Mouse (Mus musculus): ENCODE measurements around the gene Xxylt1.
"Not testable (repeated sequence)": the region's sequence is repeated elsewhere in the genome, so short reads cannot be mapped to it uniquely, and the experiment has no call there.

Gene Xxylt1

DNA sequence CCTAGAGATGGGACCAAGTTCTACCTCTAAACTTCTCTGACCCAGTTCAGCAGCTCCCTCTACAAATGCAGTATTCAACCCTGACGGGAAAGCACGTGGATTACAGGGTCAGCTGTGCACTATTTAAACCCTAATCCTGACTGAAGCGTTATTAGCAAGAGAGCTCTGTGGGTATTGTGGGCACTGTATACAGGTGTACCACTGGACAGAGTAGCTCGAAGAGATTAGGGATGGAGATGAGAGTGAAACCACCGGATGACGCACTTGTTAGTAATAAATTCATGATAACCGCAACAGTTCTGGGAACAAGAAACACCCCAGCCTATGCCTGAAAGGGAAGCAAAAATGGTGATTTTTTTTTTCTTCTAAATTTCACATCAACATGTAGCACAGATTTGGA, 57.0 kb downstream of the Xxylt1 start:
- no peak for DNase-seq (ENCODE audit: low read depth)

DNA sequence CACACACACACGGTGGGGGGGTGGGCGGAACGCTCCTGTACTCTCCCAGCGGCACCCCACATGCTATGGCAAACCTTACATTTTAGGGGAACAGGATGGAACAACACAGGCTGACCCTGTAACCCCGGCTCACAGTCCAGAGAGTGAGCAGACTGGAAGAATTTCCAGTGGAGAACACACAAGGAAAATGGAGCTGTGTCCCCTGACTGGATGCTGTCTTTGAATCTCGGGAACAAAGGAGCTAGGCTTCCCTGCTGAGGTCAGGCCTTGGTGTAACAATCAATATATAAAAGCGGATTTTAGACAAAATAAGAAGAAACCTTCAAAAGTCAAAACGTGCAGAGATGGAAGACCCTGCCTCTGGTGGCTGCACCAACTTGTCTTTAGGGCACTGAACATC, 57.4 kb downstream of the Xxylt1 start:
- no peak for DNase-seq (ENCODE audit: low read depth)

DNA sequence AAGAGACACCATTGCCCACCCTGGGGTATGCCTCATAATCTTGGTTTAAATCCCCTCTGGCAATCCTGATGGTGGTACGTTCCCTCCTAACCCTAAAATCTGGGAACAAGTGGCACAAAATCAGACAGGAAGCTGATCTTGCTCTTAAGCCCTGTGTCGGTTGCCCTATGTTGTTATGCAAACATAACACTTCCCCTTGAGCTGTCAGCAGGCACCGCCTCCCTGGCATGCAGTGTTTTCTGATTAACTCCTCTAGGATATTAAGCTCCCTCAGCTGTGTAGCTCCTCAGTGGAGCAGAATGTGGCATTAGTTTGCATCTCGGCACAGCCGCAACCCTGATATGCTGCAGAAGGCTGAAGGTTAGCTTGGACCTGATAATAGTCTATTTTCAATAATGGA, 58.9 kb downstream of the Xxylt1 start:
- no peak for DNase-seq (ENCODE audit: low read depth)

GRCm38 (mm10) chr16:31019514-31019913, 61.7 kb downstream of the Xxylt1 start:
- no peak for DNase-seq (ENCODE audit: low read depth)

DNA sequence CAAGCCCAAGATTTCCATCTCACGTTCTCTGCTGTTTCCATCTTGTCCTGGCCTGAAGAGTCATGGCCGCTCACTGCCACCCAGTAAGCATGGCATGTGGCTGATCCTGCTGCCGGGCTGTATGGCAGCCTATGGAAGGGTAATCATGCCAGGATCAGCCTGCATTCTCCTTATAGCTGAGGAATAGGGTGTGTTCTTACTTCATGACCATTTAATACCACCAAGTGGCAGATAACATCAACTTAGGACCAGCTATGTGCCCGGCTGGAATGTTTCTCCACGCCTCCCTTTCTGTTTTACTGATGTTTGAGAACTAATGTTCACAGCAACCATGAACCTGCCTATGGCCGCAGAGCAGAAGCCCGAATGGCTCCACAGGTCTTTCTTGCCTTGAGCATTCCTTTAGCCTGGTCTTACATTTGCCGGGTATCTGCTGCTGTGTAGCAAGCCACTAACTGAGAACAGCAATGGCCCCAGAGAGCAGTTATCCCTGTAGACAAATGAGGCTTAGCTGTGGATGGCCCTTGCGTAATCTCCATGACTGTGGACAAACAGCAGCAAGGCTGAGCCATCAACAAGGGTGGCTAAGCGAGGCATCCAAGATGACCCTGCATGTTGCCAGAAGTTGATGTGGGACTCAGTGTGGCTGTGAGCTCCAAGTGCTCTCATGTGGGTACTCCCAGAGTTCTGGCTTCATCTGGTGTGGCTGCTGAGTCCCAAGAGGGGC, 63.4 kb downstream of the Xxylt1 start:
- DNase-seq (ENCODE audit: low read depth) = no peak

GRCm38 (mm10) chr16:31016669-31017068, 64.6 kb downstream of the Xxylt1 start:
- no peak for DNase-seq (ENCODE audit: low read depth)

GRCm38 (mm10) chr16:31016169-31016568, 65.1 kb downstream of the Xxylt1 start:
- peak; percentile 43 for DNase-seq (ENCODE audit: low read depth)

- DNase-seq (ENCODE audit: low read depth) = no peak
Observed at GRCm38 (mm10) chr16:31015271-31015670, 66.0 kb downstream of the Xxylt1 start.

DNA sequence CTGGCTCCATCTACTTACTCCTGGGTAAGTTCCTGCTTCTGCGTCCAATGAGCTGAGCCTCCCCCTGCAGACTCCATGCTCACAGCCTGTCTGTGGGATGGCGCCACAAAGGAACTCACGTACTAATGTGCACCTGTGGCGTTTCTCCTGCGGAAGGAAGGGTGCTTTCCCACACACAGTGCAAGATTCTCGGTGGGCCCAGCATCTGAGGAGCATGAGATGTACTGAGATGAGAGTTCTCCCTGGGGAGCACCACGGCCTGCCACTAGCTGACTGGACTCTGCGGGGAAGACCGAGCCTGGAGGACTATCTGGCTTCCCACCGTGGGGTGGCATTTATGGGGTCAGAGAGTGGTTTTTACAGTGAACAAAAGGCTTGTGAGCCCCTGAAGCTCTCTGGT, 69.0 kb downstream of the Xxylt1 start:
- DNase-seq (ENCODE audit: low read depth) = no peak

DNA sequence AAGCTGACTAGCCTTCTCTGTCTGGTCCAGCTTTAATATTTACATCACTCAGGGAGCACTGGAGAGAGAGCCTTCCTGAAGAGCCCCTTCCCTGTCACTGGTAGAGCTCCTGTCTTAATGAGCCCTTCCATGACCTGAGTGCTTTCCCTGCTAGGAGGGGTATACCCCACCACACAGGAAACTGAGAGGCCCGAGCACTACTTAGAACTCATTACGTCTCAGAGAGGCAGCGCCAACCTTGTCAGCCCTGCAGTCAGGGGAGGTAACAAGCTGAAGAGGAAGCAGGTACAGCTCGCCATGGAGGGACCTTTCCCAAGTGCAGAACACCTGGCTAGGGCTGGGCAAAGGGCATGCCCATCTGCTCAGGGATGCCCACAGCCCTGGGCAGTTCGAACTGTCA, 70.8 kb downstream of the Xxylt1 start:
- DNase-seq (ENCODE audit: low read depth) = no peak

DNA sequence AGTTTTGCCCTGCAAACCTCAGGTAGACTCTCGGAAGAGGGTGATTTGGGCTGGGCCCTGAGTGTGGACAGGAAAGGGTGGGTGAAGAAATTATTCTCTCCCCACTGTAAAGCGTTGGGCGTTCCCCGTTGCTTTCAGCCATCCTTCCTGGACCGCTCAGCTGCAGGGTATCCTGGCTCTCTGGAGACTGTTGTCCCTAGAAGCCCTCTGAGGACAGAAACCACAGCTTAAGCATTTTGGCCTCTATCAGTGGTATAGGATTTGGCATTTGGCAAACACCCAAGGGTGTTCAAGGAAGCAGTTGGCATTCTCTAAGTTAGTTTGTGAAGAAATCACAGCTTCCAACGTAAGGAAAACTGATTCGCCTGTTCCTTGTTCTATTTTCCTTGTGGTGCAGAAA, 72.9 kb downstream of the Xxylt1 start:
- DNase-seq (ENCODE audit: low read depth) = no peak

DNA sequence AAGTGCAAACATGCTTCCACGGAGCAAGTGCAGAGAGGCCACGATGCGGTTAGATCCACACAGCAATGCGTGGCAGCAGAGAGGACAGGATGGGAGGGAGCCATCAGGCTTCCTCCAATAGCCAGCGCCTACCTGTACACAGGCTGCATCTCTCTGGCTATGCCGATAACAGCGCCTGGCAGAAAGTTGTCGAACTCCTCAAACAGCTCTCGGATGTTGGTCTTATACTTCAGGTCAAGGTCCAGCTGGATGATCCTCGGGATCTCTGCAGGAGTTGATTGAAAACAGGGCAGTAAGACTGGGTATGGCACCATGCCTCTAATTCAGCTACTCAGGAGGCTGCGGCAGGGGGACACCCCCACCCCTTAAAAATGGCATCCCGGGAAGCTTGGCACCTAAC, 73.7 kb downstream of the Xxylt1 start:
- no peak for DNase-seq (ENCODE audit: low read depth)

DNA sequence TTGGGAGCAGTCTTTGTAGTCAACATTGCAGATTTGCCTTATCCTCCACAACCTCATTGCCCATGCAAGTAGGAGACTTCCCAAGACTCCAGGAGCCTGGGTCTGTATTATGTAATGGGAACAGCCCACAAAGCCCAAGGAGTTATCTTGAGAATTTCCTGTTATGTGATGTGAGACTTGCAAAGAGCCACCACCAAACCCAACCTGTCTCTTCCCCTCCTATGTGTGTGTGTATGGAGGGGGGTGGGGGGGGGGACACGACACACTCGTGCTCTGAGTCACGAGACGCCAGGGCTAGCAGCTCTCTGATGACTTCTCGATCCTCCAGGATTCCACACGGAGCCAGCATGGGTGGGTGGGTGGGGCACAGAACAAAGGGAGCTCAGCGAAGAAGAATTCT, 75.5 kb downstream of the Xxylt1 start:
- DNase-seq (ENCODE audit: low read depth) = no peak

- no peak for DNase-seq (ENCODE audit: low read depth)
Observed at GRCm38 (mm10) chr16:31004321-31004682, 76.9 kb downstream of the Xxylt1 start.

- not testable (repeated sequence) for DNase-seq (ENCODE audit: low read depth)
Observed at GRCm38 (mm10) chr16:31003592-31004320, 77.5 kb downstream of the Xxylt1 start.

- no peak for DNase-seq (ENCODE audit: low read depth)
Observed at GRCm38 (mm10) chr16:31002926-31003325, 78.3 kb downstream of the Xxylt1 start.

GRCm38 (mm10) chr16:31002117-31002516, 79.1 kb downstream of the Xxylt1 start:
- no peak for DNase-seq (ENCODE audit: low read depth)

DNA sequence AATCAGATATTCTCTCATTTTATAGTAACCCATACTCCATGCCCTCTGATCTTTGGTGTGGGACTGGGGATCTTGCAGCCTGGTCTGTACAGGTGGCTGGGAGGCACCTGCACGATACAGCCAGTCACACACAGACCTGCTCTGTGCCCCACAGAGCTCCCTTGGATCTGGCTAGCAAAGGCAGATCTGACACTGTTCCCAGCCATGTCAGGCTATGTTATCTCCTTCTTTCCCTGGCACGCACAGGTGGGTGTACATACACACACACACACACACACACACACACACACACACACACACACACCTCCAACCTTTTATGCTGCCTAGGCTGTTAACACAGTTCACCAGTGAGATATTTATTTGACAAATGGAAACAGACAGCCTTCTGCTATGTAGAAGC, 82.5 kb downstream of the Xxylt1 start:
- no peak for DNase-seq (ENCODE audit: low read depth)

DNA sequence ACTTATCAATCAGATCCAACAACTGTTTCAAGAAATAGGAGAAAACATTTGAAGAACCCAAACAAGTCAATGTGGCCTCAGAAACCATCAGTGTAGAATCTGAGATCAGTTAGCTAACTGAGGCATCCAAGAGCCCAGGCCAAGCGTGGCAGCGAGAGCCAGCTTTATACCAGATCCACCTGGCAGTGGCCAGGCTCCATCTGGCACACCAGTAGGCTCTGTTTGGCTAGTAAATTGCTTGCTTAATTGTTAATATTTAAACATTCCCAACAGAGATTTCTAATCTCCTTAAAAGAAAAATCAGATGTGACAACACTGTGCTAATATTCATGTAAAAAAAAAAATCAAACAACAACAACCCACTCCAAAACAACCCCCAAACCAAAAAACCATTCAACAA, 83.2 kb downstream of the Xxylt1 start:
- DNase-seq (ENCODE audit: low read depth) = no peak

DNA sequence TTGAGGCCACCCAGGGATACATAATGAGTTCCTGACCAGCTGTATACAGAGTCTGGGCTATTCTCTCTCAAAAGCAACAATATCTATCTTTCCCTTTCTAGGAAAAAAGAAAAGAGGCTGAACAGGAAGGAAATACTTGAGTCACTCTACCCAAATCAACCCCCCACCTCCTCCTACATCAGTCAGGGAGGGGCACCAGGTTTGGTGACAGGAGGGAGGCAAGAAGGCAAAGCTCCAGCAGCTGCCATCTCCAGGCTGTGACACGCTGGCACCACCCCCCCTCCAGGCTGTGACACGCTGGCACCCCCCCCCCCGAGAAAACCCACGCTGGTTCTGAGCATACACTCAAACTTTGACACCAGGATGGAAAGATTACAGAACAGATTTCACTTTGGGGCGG, 85.8 kb downstream of the Xxylt1 start:
- DNase-seq (ENCODE audit: low read depth) = no peak

- DNase-seq (ENCODE audit: low read depth) = no peak
Observed at GRCm38 (mm10) chr16:30994881-30995280, 86.4 kb downstream of the Xxylt1 start.

- DNase-seq (ENCODE audit: low read depth) = no peak
Observed at GRCm38 (mm10) chr16:30994296-30994695, 86.9 kb downstream of the Xxylt1 start.

GRCm38 (mm10) chr16:30992568-30992967, 88.7 kb downstream of the Xxylt1 start:
- no peak for DNase-seq (ENCODE audit: low read depth)

- no peak for DNase-seq (ENCODE audit: low read depth)
Observed at GRCm38 (mm10) chr16:30990661-30991060, 90.6 kb downstream of the Xxylt1 start.

Data from naive thymus-derived CD4-positive, alpha-beta T cell, adult 2 months (primary cell).